Mouse (Mus musculus) kidney, postnatal 36 days (tissue): Measurements from ENCODE around the gene Pif1.
A peak's percentile ranks its signal among the peaks of the same experiment; 100 is the strongest.

Experiments used
- DNase-seq, 2 experiments: peaks; one replicate each; pipeline ENCODE4 v3.0.0; 2021 to 2022; ENCODE audit warnings: mixed read lengths in 2 of 2

Pif1 gene

GRCm38 (mm10) chr9:65600951-65601350 is 14.0 kb downstream of the Pif1 start:
- DNase-seq = no peak

- peak in 1 of 2 experiments; percentile 47 for DNase-seq
These were observed 16.6 kb downstream of the Pif1 start for GRCm38 (mm10) chr9:65603401-65604102.

GRCm38 (mm10) chr9:65605471-65606136 is 18.6 kb downstream of the Pif1 start:
- peak; percentile 71 to 79 for DNase-seq

- no peak for DNase-seq
These were observed 19.6 kb downstream of the Pif1 start for GRCm38 (mm10) chr9:65606321-65607109.

- peak in 1 of 2 experiments; percentile 15 for DNase-seq
These were observed 20.2 kb downstream of the Pif1 start for GRCm38 (mm10) chr9:65607120-65607519.

GRCm38 (mm10) chr9:65611969-65612486 is 25.1 kb downstream of the Pif1 start:
- no peak for DNase-seq

GRCm38 (mm10) chr9:65613098-65613497 is 26.1 kb downstream of the Pif1 start:
- DNase-seq = no peak

GRCm38 (mm10) chr9:65619311-65619710 is 32.4 kb downstream of the Pif1 start:
- DNase-seq = no peak

- no peak for DNase-seq
These were observed 34.2 kb downstream of the Pif1 start for GRCm38 (mm10) chr9:65621196-65621595.

GRCm38 (mm10) chr9:65621666-65622065 is 34.7 kb downstream of the Pif1 start:
- peak; percentile 73 to 89 for DNase-seq

GRCm38 (mm10) chr9:65622826-65623225 is 35.9 kb downstream of the Pif1 start:
- DNase-seq = no peak

GRCm38 (mm10) chr9:65624266-65624665 is 37.3 kb downstream of the Pif1 start:
- DNase-seq = peak; percentile 41 to 48

- peak; percentile 76 to 83 for DNase-seq
These were observed 42.2 kb downstream of the Pif1 start, which contains the start of gene Rbpms2 for GRCm38 (mm10) chr9:65629025-65629766. TSS of gene Rbpms2 (plus strand) at chr9:65629648.

GRCm38 (mm10) chr9:65629767-65630630 is 43.0 kb downstream of the Pif1 start:
- DNase-seq = peak; percentile 72 to 86

GRCm38 (mm10) chr9:65630631-65631353 is 43.8 kb downstream of the Pif1 start:
- peak; percentile 76 to 80 for DNase-seq

- DNase-seq = peak in 1 of 2 experiments; percentile 14
These were observed 44.5 kb downstream of the Pif1 start for GRCm38 (mm10) chr9:65631354-65632021.

- DNase-seq = no peak
These were observed 48.8 kb downstream of the Pif1 start for GRCm38 (mm10) chr9:65635766-65636165.

GRCm38 (mm10) chr9:65636926-65637325 is 50.0 kb downstream of the Pif1 start:
- DNase-seq = no peak

- DNase-seq = peak; percentile 32 to 34
These were observed 52.1 kb downstream of the Pif1 start for GRCm38 (mm10) chr9:65639065-65639464.

- peak; percentile 40 to 63 for DNase-seq
These were observed 54.0 kb downstream of the Pif1 start for GRCm38 (mm10) chr9:65640838-65641410.
